Mouse (Mus musculus) spleen, adult 12 weeks (tissue): ENCODE data around the gene Apol9b.

Experiments used
- DNase-seq: peaks from one replicate; pipeline ENCODE4 v3.0.0; 2022; ENCODE audit warnings: low spot score

Gene Apol9b

DNA sequence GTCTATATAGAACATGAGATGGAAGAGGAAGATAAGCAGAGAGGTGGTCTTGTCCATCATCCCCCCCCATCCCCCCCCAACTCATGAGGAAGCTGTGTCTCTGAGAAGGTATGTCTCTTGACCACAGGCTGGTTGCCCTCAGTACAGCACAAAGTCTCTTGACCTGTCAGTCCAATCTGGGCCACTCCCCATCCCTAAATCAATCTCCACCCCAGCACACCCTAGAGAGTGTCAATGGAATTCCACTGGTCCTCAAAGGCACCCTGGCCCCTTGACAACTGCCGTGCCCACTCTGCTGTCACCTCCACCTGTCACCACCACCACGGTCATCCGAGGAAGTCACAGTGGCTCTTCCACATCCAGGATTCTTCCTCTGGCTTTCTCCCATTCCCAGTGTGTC, 19.6 kb downstream of the Apol9b start:
- no peak for DNase-seq

DNA sequence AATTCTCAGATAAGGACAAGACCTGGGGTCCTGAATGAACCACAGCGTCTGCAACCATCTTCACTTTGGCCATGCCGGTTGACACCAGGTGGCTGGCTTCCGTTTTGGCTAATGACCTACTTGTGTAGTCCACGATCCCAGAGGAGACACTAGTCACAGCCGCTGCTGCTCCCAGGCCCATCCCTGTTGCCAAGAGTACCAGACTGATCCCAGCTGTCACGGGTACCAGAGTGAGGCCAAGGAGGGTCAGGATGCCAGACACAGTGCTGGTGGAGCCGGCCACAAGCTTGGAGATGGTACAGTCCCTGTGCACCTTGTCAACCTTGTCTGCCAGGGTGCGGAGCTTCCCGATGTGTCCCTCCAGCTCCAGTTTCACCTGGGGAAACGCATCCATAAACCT, 20.9 kb downstream of the Apol9b start:
- DNase-seq, result no peak

DNA sequence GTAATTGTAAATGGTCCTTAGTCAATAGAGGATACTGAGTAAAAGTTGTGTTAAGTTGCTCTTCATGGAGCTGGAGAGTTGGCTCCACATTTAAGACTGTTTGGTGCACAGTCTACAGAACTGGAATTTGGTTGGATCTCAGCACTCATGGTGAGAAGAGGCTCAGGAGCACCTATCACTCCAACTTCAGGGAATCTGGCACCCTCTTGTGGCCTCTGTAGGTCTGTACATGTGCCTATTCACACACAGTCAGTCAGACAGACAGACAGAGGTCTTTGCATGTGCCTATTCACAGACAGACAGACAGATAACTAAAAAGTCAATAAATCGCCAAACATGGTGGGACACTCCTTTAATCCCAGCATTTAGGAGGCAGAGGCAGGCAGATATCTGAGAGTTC, 21.6 kb downstream of the Apol9b start:
- peak; percentile 29 for DNase-seq

GRCm38 (mm10) chr15:77752443-77752842, 23.6 kb downstream of the Apol9b start:
- DNase-seq, result no peak

- peak; percentile 65 for DNase-seq
Measured at GRCm38 (mm10) chr15:77755132-77755531, 26.3 kb downstream of the Apol9b start.

DNA sequence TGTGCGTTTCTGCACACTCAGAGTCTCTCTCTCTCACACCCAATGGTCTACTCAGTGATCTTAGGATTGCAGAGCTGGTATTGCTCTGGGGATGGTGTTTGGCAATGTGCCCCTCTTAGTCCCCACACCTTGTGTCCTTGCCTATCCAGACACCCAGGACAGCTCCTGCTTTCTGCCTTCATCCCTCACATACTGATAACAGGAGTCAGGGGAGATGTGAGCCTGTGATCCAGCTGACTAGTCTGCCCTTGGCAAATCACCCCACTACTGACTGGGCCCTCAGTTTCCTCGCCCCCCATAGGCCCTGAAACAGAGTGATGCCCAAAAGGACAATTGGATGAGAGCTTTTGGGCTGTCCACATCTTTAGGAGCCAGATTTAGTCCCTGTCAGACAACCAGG, 27.2 kb downstream of the Apol9b start:
- peak; percentile 37 for DNase-seq

GRCm38 (mm10) chr15:77756848-77757247, 28.0 kb downstream of the Apol9b start, which contains the start of gene Apol8:
Gene Apol8, minus strand, starts transcription at chr15:77757003.
- peak; percentile 74 for DNase-seq

DNA sequence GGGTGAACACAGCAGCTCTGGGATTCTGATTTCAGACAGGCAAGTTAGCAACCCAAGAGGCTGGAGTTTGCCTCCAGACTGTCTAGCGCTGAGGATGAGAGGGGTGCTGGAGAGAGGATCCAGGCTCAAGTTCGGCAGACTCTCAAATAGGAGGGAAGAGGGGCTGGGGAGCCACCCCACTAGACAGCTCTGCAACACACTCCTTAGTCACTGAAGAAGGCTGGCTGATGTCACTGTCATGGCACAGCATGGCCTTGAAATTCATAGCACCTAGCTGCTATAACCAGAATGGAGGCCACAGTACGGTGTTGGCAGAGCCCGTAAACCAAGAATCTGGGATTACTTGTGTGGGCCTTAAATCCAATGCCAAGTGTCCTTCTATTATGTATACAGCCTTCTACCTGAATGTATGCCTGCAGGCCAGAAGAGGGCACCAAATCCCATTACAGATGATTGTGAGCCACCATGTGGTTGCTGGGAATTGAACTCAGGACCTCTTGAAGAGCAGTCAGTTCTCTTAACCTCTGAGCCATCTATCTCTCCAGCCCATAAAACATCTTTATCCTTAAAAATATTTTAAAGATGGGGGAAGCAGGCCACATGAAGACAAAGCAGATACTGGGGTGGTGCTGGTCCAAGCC, 28.9 kb downstream of the Apol9b start:
- no peak for DNase-seq

- DNase-seq, result no peak
Measured at GRCm38 (mm10) chr15:77760037-77760436, 31.2 kb downstream of the Apol9b start.

DNA sequence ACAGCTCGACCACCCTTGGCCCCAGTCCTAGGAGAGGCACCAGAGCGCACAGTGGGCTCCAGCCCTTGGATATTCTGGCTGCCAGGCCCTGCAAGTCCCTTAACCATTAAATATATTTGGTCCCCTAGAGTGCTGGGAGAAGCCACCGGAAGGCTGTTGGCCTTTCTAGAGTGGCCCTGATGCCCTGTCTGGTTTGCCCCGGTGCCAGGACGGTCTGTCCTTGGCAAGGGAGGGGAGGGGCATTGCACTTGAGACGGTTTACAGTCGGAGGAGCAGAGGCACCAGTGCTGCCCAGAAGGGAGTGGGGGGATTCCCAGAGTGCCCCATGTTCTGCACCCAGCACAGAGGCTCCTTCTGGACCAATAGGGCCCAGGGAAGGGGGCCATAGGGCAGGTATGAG, 32.2 kb downstream of the Apol9b start:
- DNase-seq, result no peak

- DNase-seq, result no peak
Measured at GRCm38 (mm10) chr15:77761561-77762380, 32.9 kb downstream of the Apol9b start.

DNA sequence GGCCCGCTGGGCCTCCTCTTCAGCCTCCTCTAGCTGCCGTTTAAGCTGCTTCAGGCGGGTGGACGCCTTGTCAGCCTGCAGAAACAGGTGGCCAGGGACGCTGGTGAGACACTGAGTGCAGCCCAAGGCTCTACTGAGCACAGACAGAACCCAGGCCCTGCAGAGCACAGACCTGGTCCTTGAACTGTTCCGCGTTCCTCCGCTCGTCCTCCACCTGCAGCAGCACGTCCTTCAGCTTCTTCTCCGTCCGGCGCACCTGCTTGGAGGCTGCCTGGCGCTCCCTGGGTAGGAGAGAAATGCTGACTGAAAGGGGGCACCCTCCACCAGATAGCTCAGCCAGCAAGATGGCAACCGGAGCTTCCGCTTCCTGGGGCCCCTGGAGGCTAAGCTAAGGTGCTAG, 34.2 kb downstream of the Apol9b start:
- no peak for DNase-seq

DNA sequence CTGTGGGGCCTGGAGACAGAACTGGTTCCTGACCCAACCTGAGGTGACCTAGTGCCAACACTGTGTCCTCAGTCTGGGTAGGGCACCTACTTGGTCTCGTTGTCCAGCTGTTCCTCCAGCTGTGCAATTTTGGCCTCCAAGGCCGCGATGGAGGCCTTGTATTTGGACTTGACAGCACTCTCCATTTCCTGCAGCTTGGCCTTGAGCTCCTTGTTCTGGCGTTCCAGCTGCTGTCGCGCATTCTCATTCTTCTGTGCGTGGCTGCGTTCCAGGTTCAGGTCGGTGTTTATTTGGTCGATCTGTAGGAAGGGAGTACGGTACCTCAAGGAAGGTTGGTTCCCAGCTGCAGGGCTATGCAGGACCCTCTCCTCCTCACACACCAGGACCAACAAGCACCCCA, 34.9 kb downstream of the Apol9b start:
- DNase-seq, result no peak

- no peak for DNase-seq
Measured at GRCm38 (mm10) chr15:77764391-77765006, 35.7 kb downstream of the Apol9b start.

DNA sequence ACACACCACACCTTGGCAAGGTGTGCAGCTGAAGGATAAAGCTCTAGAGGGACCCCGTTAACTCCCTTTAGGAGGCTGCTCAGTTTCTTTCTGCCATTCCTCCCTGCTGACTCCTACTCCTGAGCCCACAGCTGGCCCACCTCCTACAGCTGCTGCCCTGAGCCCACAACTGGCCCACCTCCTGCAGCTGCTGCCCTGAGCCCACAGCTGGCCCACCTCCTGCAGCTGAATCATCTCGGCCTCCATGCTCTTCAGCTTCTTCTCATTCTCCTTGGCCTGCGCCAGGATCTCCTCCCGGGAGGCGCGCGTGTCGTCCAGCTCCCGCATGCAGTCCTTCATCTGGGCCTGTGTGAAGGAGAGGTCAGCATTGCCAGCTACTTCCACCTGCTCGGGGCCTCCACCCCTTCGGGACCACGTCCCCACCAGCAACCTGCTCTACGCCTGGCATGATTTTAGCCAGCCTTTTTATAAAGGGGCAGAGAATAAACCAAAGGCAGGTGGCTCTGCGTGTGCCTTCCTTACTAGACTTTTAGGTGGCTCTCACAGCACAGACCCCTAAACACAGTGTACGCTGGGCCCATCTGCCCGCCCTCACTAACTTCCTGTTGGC, 36.8 kb downstream of the Apol9b start:
- DNase-seq, result no peak

- no peak for DNase-seq
Measured at GRCm38 (mm10) chr15:77766981-77767380, 38.1 kb downstream of the Apol9b start.

- DNase-seq, result no peak
Measured at GRCm38 (mm10) chr15:77770341-77770740, 41.5 kb downstream of the Apol9b start.

DNA sequence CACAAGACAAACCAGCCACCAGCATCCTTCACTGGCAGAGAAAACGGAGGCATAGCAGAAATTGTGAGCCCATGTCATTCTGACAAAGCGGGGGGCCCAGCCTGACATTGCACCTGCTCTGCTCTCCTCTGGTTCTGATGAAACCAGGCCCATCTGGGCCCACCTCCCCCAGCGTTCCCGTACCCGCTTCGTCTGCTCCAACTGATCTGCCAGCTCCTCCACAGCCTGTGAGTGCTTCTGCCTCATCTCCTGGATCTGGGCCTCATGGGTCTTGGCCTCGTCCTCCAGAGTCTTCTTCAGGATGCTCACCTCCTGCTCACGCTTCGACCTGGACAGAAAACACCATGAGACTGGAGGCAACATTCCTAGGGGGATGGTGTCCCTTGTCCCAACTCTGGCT, 42.1 kb downstream of the Apol9b start:
- DNase-seq, result no peak

GRCm38 (mm10) chr15:77773099-77773915, 44.5 kb downstream of the Apol9b start:
- peak; percentile 47 for DNase-seq

DNA sequence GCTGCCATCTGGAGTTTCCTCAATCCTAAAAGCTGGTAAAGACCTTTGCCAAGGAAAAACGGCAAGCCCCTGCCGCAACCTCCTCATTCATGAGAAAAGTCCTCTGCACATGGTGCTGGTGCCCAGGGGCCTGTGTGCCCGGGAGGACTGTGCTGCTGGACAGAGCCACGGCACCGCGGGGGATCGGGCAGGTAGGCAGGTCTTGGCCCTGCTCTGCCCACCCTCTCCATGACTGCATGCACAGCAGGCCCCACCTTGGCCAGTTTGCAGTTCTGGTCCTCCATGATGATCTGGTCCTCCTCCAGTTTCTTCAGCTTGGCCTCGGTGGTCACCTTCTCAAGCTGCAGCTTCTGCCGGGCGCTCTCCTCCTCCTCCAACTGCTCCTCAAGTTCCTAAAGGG, 45.5 kb downstream of the Apol9b start:
- no peak for DNase-seq

DNA sequence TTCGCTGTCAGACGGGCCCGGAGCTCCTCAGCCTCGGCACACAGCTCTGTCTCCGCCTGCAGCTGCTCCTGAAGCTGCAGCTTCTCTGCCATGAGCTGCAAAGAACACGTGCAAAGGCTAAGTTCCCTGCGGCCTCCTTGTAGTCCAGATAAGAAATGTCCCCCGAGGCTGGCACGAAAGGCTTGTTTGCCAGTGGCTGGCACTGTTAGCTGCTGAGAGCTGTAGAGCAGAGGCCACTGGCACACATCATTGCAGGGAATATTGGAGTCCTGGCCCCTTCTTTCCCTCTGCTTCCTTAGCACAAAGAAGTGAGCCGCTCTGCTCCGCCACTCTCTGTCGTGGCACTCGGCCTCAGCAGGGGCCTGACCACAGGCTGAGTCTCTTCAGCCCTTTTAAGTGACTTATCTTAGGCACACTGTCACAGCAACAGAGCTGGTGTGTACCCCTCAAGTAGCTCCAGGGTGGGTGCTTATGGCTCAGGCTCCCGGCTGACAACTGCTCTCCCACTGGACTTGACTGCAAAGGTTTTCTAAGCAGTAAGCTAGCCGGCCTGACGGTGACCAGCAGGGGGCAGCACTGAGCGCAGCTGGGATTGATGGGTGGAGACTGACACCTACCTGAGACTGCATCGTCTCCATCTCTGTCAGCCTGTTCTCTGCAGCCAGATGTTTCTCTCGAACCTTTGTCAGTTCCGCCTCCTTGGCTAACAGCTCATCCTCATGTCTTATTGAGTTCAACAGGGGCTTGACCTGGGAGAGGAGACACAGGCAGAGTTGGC, 46.5 kb downstream of the Apol9b start:
- peak; percentile 77 for DNase-seq
